15 mouse cellular contexts compared by ENCODE assay signal in the genomic region with DNA sequence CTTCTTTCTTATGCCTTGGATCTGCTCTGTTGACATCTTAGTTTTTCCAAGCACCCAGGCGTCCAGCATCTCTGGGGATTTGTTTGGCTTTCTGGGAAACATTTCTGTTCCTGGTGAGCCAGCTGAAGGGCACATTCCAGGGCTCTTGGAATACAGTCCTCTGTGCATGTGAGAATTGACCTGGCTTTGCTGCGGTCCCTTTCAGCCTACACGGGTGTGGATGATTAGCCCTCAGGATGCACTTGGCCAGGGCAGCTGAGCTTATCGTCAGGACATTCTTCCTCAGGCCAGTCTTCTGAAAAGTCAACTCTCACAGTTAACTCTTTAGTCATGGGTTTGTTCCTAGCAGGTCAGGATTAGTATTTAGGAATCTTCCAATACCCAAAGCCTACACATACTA.
A peak's percentile ranks its signal among the peaks of the same experiment; 100 is the strongest.
DNase-seq lines count a peak whose midpoint lies in the region; ATAC-seq and TF ChIP-seq lines count a peak whose summit lies in the region.
"Had no signal": no experiment of that assay in that cellular context is flagged by ENCODE, and none has a peak within 500 bp of the region (broad histone marks: within the 10 kb centered on the region; RNA-seq: fewer than 3 reads in every experiment).

No protein-coding gene starts in this region.

- no peaks in the 10 kb centered on the region for H3K36me3 ChIP-seq in lung, postnatal 0 days (ENCODE audit: insufficient read depth, low read length)
- H3K36me3 ChIP-seq in liver, embryonic 12.5 days = no peaks in the 10 kb centered on the region
- H3K36me3 ChIP-seq in hindbrain, embryonic 12.5 days = no peaks in the 10 kb centered on the region
- H3K36me3 ChIP-seq: lung, embryonic 15.5 days; neural tube, embryonic 12.5 days had no signal

- no peak for TF ChIP-seq CTCF in lung, postnatal 0 days (IDR thresholded peaks at IDR 0.05)

- no peak overlapping the region for H3K4me3 ChIP-seq in lung, postnatal 0 days (ENCODE audit: low read depth, low read length)
- H3K4me3 ChIP-seq in liver, embryonic 12.5 days = peak overlapping the region; percentile 26
- H3K4me3 ChIP-seq in hindbrain, embryonic 12.5 days = no peak overlapping the region
- H3K4me3 ChIP-seq: lung, embryonic 15.5 days; neural tube, embryonic 12.5 days had no signal

- TF ChIP-seq EP300 in lung, postnatal 0 days (IDR thresholded peaks at IDR 0.05) = no peak

- 24% methylated on average over 4 of the region's 4 CpGs for WGBS in lung, postnatal 0 days
- WGBS in liver, embryonic 12.5 days (ENCODE audit: insufficient replicate concordance) = 31% methylated on average over 4 of the region's 4 CpGs
- WGBS in hindbrain, embryonic 12.5 days = 55% methylated on average over 4 of the region's 4 CpGs

- H3K9me3 ChIP-seq in lung, postnatal 0 days (ENCODE audit: low read length) = no peaks in the 10 kb centered on the region
- H3K9me3 ChIP-seq in liver, embryonic 12.5 days (replicated peaks) = no peaks in the 10 kb centered on the region
- no peaks in the 10 kb centered on the region for H3K9me3 ChIP-seq in hindbrain, embryonic 12.5 days (replicated peaks)
- H3K9me3 ChIP-seq: lung, embryonic 15.5 days; neural tube, embryonic 12.5 days had no signal

- H3K4me1 ChIP-seq in lung, postnatal 0 days (ENCODE audit: insufficient read depth, low read depth, low read length) = peaks cover 4% of the 10 kb centered on the region; the same call in 1 of the 2 replicates
- peaks cover 96% of the 10 kb centered on the region for H3K4me1 ChIP-seq in liver, embryonic 12.5 days
- peaks cover 9% of the 10 kb centered on the region for H3K4me1 ChIP-seq in hindbrain, embryonic 12.5 days

- no peak overlapping the region for H3K27ac ChIP-seq in lung, postnatal 0 days (ENCODE audit: low read length)
- H3K27ac ChIP-seq in liver, embryonic 12.5 days = peak overlapping the region; percentile 88
- H3K27ac ChIP-seq in hindbrain, embryonic 12.5 days = no peak overlapping the region
- H3K27ac ChIP-seq: lung, embryonic 15.5 days; neural tube, embryonic 12.5 days had no signal

- peak; percentile 32 for DNase-seq in adrenal gland, postnatal 10 days
- DNase-seq in adrenal gland, adult (ENCODE audit: inconsistent age in 2 of 2, low spot score in 1 of 2) = no peak
- DNase-seq in lung, postnatal 0 days (ENCODE audit: low spot score) = no peak
- no peak for DNase-seq in lung, adult 18-20 months
- DNase-seq: cerebellum, adult 11 months; kidney, adult 9 months; left cerebral cortex, postnatal 4 days; right cerebral cortex, postnatal 4 days had no signal

- H3K9ac ChIP-seq in lung, postnatal 0 days (replicated peaks; ENCODE audit: low read depth) = no peak overlapping the region
- H3K9ac ChIP-seq in liver, embryonic 12.5 days = peak overlapping the region; percentile 58
- no peak overlapping the region for H3K9ac ChIP-seq in hindbrain, embryonic 12.5 days
- H3K9ac ChIP-seq: lung, embryonic 15.5 days; neural tube, embryonic 12.5 days had no signal

- no peaks in the 10 kb centered on the region for H3K27me3 ChIP-seq in lung, postnatal 0 days (replicated peaks; ENCODE audit: insufficient read depth, low read length)
- H3K27me3 ChIP-seq in liver, embryonic 12.5 days (replicated peaks) = no peaks in the 10 kb centered on the region
- no peaks in the 10 kb centered on the region for H3K27me3 ChIP-seq in hindbrain, embryonic 12.5 days
- H3K27me3 ChIP-seq: CH12.LX; lung, embryonic 15.5 days; neural tube, embryonic 12.5 days had no signal

- H3K4me2 ChIP-seq in lung, postnatal 0 days (replicated peaks; ENCODE audit: low read depth, low read length) = no peak overlapping the region
- peak overlapping the region; percentile 66 for H3K4me2 ChIP-seq in liver, embryonic 12.5 days
- H3K4me2 ChIP-seq in hindbrain, embryonic 12.5 days (replicated peaks) = no peak overlapping the region
- H3K4me2 ChIP-seq: lung, embryonic 15.5 days; neural tube, embryonic 12.5 days had no signal

- 0 out of 2 replicates have a peak, but pooled peaks have one; percentile 20 for ATAC-seq in lung, postnatal 0 days
- no peak for ATAC-seq in liver, embryonic 12.5 days
- ATAC-seq in hindbrain, embryonic 12.5 days (ENCODE audit: low FRiP score) = no peak
- ATAC-seq in cerebellum, adult (ENCODE audit: insufficient number of reproducible peaks, low FRiP score, low TSS enrichment) = no peak
- no peak for ATAC-seq in inflammation-experienced regulatory T-cells, adult 6 months
